Mouse (Mus musculus) left cerebral cortex, postnatal 25 days (tissue): ENCODE measurements around the gene Golga4. TPM values are rescaled to one million over a fixed set of nuclear protein-coding genes. Genes with fewer than 3 reads are reported as not detected.

ENCODE experiments used
- DNase-seq, 2 experiments: peaks; one replicate each; pipeline ENCODE4 v3.0.0; 2022; ENCODE audit warnings: low spot score in 2 of 2, mixed read lengths in 1 of 2
- intact Hi-C: fragments of 180-260 bp; cut with DNase I; formaldehyde crosslinking; loops from one replicate; pipeline ENCODE4 v1.15.1; 2025
- total RNA-seq, 2 experiments: library from RNA; stranded (reverse); gene quantifications; 2 replicates each; pipeline ENCODE4 v1.2.3; 2021

The Golga4 gene
- 100 to 1,000 TPM in 1 of 2 experiments, 10 to 100 TPM in 1; 85.3 to 104 TPM for total RNA-seq

GRCm38 (mm10) chr9:118506020-118506403, at the start of gene Golga4:
Gene Golga4, plus strand, starts transcription at chr9:118506267.
- peak; percentile 94 to 95 for DNase-seq
- intact Hi-C loops = loop anchor here (5.0 kb wide), 1 partner anchor 464 kb away; the partner anchor contains the start of gene Azi2

GRCm38 (mm10) chr9:118456405-118456804, 49.7 kb upstream of the Golga4 start:
- no peak for DNase-seq
- intact Hi-C loops = no loop called here

- DNase-seq = no peak
- intact Hi-C loops = no loop called here
These were observed 48.0 kb upstream of the Golga4 start for GRCm38 (mm10) chr9:118458039-118458438.

- intact Hi-C loops = no loop called here
- no peak for DNase-seq
These were observed 42.0 kb upstream of the Golga4 start for GRCm38 (mm10) chr9:118464031-118464430.

GRCm38 (mm10) chr9:118468301-118468700, 37.8 kb upstream of the Golga4 start:
- intact Hi-C loops = no loop called here
- no peak for DNase-seq

- no peak for DNase-seq
- intact Hi-C loops = no loop called here
These were observed 36.8 kb upstream of the Golga4 start for GRCm38 (mm10) chr9:118469272-118469671.

- no peak for DNase-seq
- intact Hi-C loops = no loop called here
These were observed 34.8 kb upstream of the Golga4 start for GRCm38 (mm10) chr9:118471296-118471695.

- peak in 1 of 2 experiments; percentile 6 for DNase-seq
- intact Hi-C loops = loop anchor here (5.0 kb wide), 1 partner anchor 1224 kb away; no protein-coding TSS in a partner anchor
These were observed 29.8 kb upstream of the Golga4 start for GRCm38 (mm10) chr9:118476211-118476765.

GRCm38 (mm10) chr9:118476766-118477271, 29.2 kb upstream of the Golga4 start:
- DNase-seq = peak in 1 of 2 experiments; percentile 11
- intact Hi-C loops = loop anchor here (5.0 kb wide), 1 partner anchor 1225 kb away; no protein-coding TSS in a partner anchor

- intact Hi-C loops = loop anchor here (5.0 kb wide), 1 partner anchor 1225 kb away; no protein-coding TSS in a partner anchor
These were observed 28.7 kb upstream of the Golga4 start for GRCm38 (mm10) chr9:118477281-118477931.

GRCm38 (mm10) chr9:118477961-118478360, 28.1 kb upstream of the Golga4 start, which contains the start of gene Eomes:
Gene Eomes, plus strand, starts transcription at chr9:118478212.
- intact Hi-C loops = loop anchor here (5.0 kb wide), 1 partner anchor 1226 kb away; no protein-coding TSS in a partner anchor
- DNase-seq = no peak

More at GRCm38 (mm10) chr9:118477281-118477931, 28.7 kb upstream of the Golga4 start:
- no peak for DNase-seq

GRCm38 (mm10) chr9:118478458-118478838, 27.6 kb upstream of the Golga4 start:
- no peak for DNase-seq
- intact Hi-C loops = loop anchor here (5.0 kb wide), 1 partner anchor 1226 kb away; no protein-coding TSS in a partner anchor

GRCm38 (mm10) chr9:118478839-118479507, 27.1 kb upstream of the Golga4 start:
- intact Hi-C loops = loop anchor here (5.0 kb wide), 1 partner anchor 1227 kb away; no protein-coding TSS in a partner anchor
- no peak for DNase-seq

GRCm38 (mm10) chr9:118479508-118480291, 26.4 kb upstream of the Golga4 start:
- intact Hi-C loops = loop anchor here (5.0 kb wide), 1 partner anchor 1227 kb away; no protein-coding TSS in a partner anchor
- DNase-seq = no peak

GRCm38 (mm10) chr9:118480292-118480690, 25.8 kb upstream of the Golga4 start:
- intact Hi-C loops = no loop called here

GRCm38 (mm10) chr9:118482210-118482609, 23.9 kb upstream of the Golga4 start:
- intact Hi-C loops = no loop called here
- no peak for DNase-seq

More at GRCm38 (mm10) chr9:118480292-118480690, 25.8 kb upstream of the Golga4 start:
- no peak for DNase-seq

- intact Hi-C loops = no loop called here
- DNase-seq = no peak
These were observed 19.5 kb upstream of the Golga4 start for GRCm38 (mm10) chr9:118486361-118487095.

GRCm38 (mm10) chr9:118487096-118487395, 19.0 kb upstream of the Golga4 start:
- intact Hi-C loops = no loop called here
- DNase-seq = no peak

GRCm38 (mm10) chr9:118487636-118488035, 18.4 kb upstream of the Golga4 start:
- intact Hi-C loops = loop anchor here (2.0 kb wide), 1 partner anchor 435 kb away; no protein-coding TSS in a partner anchor
- no peak for DNase-seq
